Mouse (Mus musculus) lung, adult 2 months (tissue): ENCODE measurements at regions not wholly inside any gene's neighbourhood (a gene's known extent, or its start where the extent isn't known, plus 50 kb on each side); places are given as distances from the start of the nearest gene placed in this dataset.

Source experiments
- CTCF ChIP-seq: fragments of 200-500 bp; IDR thresholded peaks from 2 replicates; pipeline ENCODE4 v1.5.1; 2011; ENCODE audit warnings: mild to moderate bottlenecking, low read length, control low read depth; ENCODE audit not compliant: insufficient read depth
- POLR2A ChIP-seq: fragments of 200-500 bp; IDR thresholded peaks from 2 replicates; pipeline ENCODE4 v1.6.1; 2011; ENCODE audit warnings: low read depth, mild to moderate bottlenecking, control low read depth, low read length, borderline replicate concordance; ENCODE audit errors: extremely low read depth

DNA sequence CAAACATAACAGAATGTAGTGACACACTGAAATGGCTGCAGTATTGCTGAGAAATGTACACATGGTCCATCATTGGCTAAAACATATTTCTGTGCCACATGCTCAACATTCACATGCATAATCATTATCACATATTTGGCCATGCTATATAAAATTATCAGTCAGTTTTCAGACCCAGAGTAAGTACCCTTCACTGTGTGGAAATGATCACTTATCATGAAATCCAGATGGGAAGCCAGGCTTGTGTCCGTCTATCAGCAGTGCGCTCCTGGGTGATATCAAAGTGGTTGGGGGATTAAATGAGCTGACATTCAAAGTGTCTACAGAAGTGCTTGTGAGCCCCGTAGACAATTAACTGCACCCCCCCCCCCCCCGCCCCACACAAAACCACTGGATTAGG lies 553.7 kb upstream of the Gulo start:
- TF ChIP-seq POLR2A (no peak), CTCF (no peak)
